Mouse (Mus musculus): ENCODE data around the gene Hypk.
"Not testable (repeated sequence)": the region's sequence is repeated elsewhere in the genome, so short reads cannot be mapped to it uniquely, and the experiment has no call there.

Hypk gene

GRCm38 (mm10) chr2:121447006-121447405, 6.1 kb upstream of the Hypk start:
- DNase-seq (ENCODE audit: extremely low spot score, low read depth, low spot score): no peak

- no peak for DNase-seq (ENCODE audit: extremely low spot score, low read depth, low spot score)
Observed at GRCm38 (mm10) chr2:121448136-121448535, 5.0 kb upstream of the Hypk start.

- peak; percentile 84 for DNase-seq (ENCODE audit: extremely low spot score, low read depth, low spot score)
Observed at GRCm38 (mm10) chr2:121448739-121449535, 4.2 kb upstream of the Hypk start, which contains the start of gene Serf2. Serf2 (plus strand) TSS chr2:121449195.

GRCm38 (mm10) chr2:121449545-121450011, 3.5 kb upstream of the Hypk start:
- DNase-seq (ENCODE audit: extremely low spot score, low read depth, low spot score): no peak

GRCm38 (mm10) chr2:121450093-121450492, 3.0 kb upstream of the Hypk start:
- no peak for DNase-seq (ENCODE audit: extremely low spot score, low read depth, low spot score)

GRCm38 (mm10) chr2:121452361-121452760, 729 bp upstream of the Hypk start:
- DNase-seq (ENCODE audit: extremely low spot score, low read depth, low spot score): no peak

GRCm38 (mm10) chr2:121453917-121454316, 827 bp downstream of the Hypk start:
- DNase-seq (ENCODE audit: extremely low spot score, low read depth, low spot score): no peak

GRCm38 (mm10) chr2:121455534-121455933, 2.4 kb downstream of the Hypk start:
- no peak for DNase-seq (ENCODE audit: extremely low spot score, low read depth, low spot score)

GRCm38 (mm10) chr2:121456692-121457642, 3.9 kb downstream of the Hypk start, which contains the start of gene Serinc4:
Serinc4 (minus strand) TSS chr2:121456781.
- DNase-seq (ENCODE audit: extremely low spot score, low read depth, low spot score): no peak

GRCm38 (mm10) chr2:121460071-121460470, 7.0 kb downstream of the Hypk start:
- no peak for DNase-seq (ENCODE audit: extremely low spot score, low read depth, low spot score)

GRCm38 (mm10) chr2:121468982-121469381, 15.9 kb downstream of the Hypk start:
- DNase-seq (ENCODE audit: extremely low spot score, low read depth, low spot score): not testable (repeated sequence)

GRCm38 (mm10) chr2:121472783-121473182, 19.7 kb downstream of the Hypk start:
- DNase-seq (ENCODE audit: extremely low spot score, low read depth, low spot score): not testable (repeated sequence)

- peak; percentile 73 for DNase-seq (ENCODE audit: extremely low spot score, low read depth, low spot score)
Observed at GRCm38 (mm10) chr2:121473301-121474179, 20.4 kb downstream of the Hypk start, which contains the start of gene Mfap1b. Mfap1b (minus strand) TSS chr2:121474067.

GRCm38 (mm10) chr2:121474180-121474535, 21.1 kb downstream of the Hypk start:
- no peak for DNase-seq (ENCODE audit: extremely low spot score, low read depth, low spot score)

GRCm38 (mm10) chr2:121475306-121475705, 22.2 kb downstream of the Hypk start:
- not testable (repeated sequence) for DNase-seq (ENCODE audit: extremely low spot score, low read depth, low spot score)

- DNase-seq (ENCODE audit: extremely low spot score, low read depth, low spot score): no peak
Observed at GRCm38 (mm10) chr2:121477491-121478266, 24.6 kb downstream of the Hypk start.

- DNase-seq (ENCODE audit: extremely low spot score, low read depth, low spot score): no peak
Observed at GRCm38 (mm10) chr2:121480498-121480897, 27.4 kb downstream of the Hypk start.

GRCm38 (mm10) chr2:121480916-121481315, 27.8 kb downstream of the Hypk start:
- not testable (repeated sequence) for DNase-seq (ENCODE audit: extremely low spot score, low read depth, low spot score)

GRCm38 (mm10) chr2:121483576-121483975, 30.5 kb downstream of the Hypk start:
- DNase-seq (ENCODE audit: extremely low spot score, low read depth, low spot score): no peak

- not testable (repeated sequence) for DNase-seq (ENCODE audit: extremely low spot score, low read depth, low spot score)
Observed at GRCm38 (mm10) chr2:121484403-121484802, 31.3 kb downstream of the Hypk start.
